Mouse (Mus musculus): Measurements from ENCODE around the gene Mnd1. TPM values are rescaled to one million over a fixed set of nuclear protein-coding genes. Genes with fewer than 3 reads are reported as not detected.

The Mnd1 gene
- polyA plus RNA-seq, 1 experiment from 2014 or later: 10.0 TPM

GRCm38 (mm10) chr3:84177834-84178233, 22.2 kb upstream of the Mnd1 start:
- peaks cover 30% of the 10 kb centered on the region for H3K4me1 ChIP-seq (replicated peaks)
- 76% methylated on average over 2 of the region's 2 CpGs for WGBS

GRCm38 (mm10) chr3:84175337-84176315, 20.0 kb upstream of the Mnd1 start:
- no peaks in the 10 kb centered on the region for H3K9me3 ChIP-seq
- peaks cover 15% of the 10 kb centered on the region for H3K4me1 ChIP-seq (replicated peaks)
- H3K4me3 ChIP-seq: no peak overlapping the region
- 50% methylated on average over 7 of the region's 7 CpGs for WGBS
- peak; percentile 67 for DNase-seq (ENCODE audit: low spot score)
- no peak overlapping the region for H3K27ac ChIP-seq
- peaks cover 59% of the 10 kb centered on the region for H3K36me3 ChIP-seq
- H3K27me3 ChIP-seq (ENCODE audit: insufficient read depth, poor library complexity, severe bottlenecking): no peaks in the 10 kb centered on the region

More at GRCm38 (mm10) chr3:84177834-84178233, 22.2 kb upstream of the Mnd1 start:
- no peak overlapping the region for H3K27ac ChIP-seq
- H3K4me3 ChIP-seq: no peak overlapping the region
- H3K9me3 ChIP-seq: no peaks in the 10 kb centered on the region
- H3K27me3 ChIP-seq (ENCODE audit: insufficient read depth, poor library complexity, severe bottlenecking): no peaks in the 10 kb centered on the region
- no peak for DNase-seq (ENCODE audit: low spot score)
- peaks cover 37% of the 10 kb centered on the region for H3K36me3 ChIP-seq

- no peaks in the 10 kb centered on the region for H3K27me3 ChIP-seq (ENCODE audit: insufficient read depth, poor library complexity, severe bottlenecking)
- no peak within 1 kb of the TSS for H3K27ac ChIP-seq
- peaks cover 13% of the 10 kb centered on the region for H3K4me1 ChIP-seq (replicated peaks)
- H3K9me3 ChIP-seq: no peaks in the 10 kb centered on the region
- WGBS: 89% methylated on average over 11 of the region's 11 CpGs
- H3K4me3 ChIP-seq: no peak within 1 kb of the TSS
- DNase-seq (ENCODE audit: low spot score): no peak
- peaks cover 74% of the 10 kb centered on the region for H3K36me3 ChIP-seq
These were observed 18.1 kb upstream of the Mnd1 start, which contains the start of gene Gm6525 for GRCm38 (mm10) chr3:84173581-84174154. Gene Gm6525, plus strand, starts transcription at chr3:84174104.

DNA sequence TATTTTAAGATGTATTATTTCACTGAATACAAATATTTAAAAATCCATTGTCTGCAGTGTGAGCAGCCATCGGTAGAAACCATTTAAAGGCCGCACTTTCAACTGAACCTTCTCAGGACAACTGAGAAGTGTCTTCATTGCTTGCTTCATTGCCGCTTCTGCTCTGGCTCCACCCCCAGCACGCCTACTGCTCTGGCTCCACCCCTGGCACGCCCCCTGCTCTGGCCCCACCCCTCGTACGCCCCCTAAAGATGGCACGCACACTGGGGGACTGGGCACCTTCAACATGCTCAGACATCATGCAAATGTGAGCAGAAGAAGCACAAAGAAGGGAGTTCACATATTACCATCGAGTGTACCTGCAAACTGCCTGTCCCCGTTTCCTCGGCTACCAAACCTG, 16.8 kb upstream of the Mnd1 start:
- DNase-seq (ENCODE audit: low spot score): no peak
- peaks cover 13% of the 10 kb centered on the region for H3K4me1 ChIP-seq (replicated peaks)
- no peak overlapping the region for H3K27ac ChIP-seq
- H3K9me3 ChIP-seq: no peaks in the 10 kb centered on the region
- WGBS: 61% methylated on average over 11 of the region's 11 CpGs
- peaks cover 70% of the 10 kb centered on the region for H3K36me3 ChIP-seq
- H3K27me3 ChIP-seq (ENCODE audit: insufficient read depth, poor library complexity, severe bottlenecking): no peaks in the 10 kb centered on the region
- H3K4me3 ChIP-seq: no peak overlapping the region

DNA sequence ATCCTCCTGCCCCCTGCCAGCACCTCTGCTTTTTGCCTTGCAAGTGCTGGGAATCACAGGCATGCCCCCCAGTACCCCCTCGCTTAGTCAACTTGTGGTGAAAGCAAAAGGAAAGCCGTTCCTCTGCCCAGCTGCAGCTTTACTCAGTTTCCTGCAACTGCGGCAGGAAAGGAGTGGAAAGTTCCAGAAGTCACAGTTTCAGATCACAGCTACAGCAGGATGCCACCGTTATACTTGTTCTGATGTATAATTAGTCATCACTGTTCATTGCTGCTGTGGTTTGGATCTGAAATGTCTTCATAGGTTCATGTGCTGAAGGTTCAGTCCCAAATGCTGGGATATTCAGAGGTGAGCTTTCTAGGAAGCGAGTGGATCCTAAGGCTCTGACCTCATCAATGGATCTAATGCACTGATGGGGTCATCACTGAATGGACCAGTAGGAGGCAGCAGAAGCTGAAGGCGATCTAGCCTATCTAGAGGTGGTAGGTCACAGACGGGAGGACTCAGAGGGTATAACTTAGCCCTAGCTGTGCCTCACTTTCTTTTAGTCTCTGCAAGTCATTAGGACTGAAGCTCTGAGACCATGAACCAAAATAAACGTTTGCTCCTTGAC, 13.9 kb upstream of the Mnd1 start:
- 72% methylated on average over 8 of the region's 8 CpGs for WGBS
- H3K36me3 ChIP-seq: peaks cover 86% of the 10 kb centered on the region

DNA sequence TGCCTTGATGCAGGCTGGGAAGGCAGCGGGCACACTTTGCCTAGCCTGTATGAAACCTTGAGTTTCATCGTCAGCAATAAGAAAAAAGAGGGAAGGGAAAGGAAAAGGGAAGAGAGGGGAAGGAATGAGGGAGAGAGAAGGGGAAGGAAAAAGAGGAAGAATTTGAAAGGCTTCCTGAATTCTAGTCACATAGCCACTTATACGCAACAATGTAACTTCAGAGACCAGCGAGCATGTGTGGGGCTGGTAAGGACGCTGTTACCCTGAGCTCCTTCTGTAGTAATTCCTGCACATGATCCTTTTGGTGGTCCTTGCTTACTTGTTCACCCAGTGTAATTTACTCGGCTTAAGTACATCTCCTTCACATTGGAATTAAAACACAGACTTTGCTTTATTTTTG, 13.4 kb upstream of the Mnd1 start:
- Histone ChIP-seq H3K4me3 (no peak overlapping the region), H3K36me3 (peaks cover 90% of the 10 kb centered on the region), H3K27me3 (ENCODE audit: insufficient read depth, poor library complexity, severe bottlenecking) (no peaks in the 10 kb centered on the region), H3K27ac (no peak overlapping the region), H3K4me1 (replicated peaks) (no peaks in the 10 kb centered on the region), H3K9me3 (no peaks in the 10 kb centered on the region)
- no peak for DNase-seq (ENCODE audit: low spot score)
- WGBS: 91% methylated on average over 6 of the region's 6 CpGs

More for the DNA sequence above, 13.9 kb upstream of the Mnd1 start:
- H3K27ac ChIP-seq: no peak overlapping the region
- H3K27me3 ChIP-seq (ENCODE audit: insufficient read depth, poor library complexity, severe bottlenecking): no peaks in the 10 kb centered on the region
- H3K9me3 ChIP-seq: no peaks in the 10 kb centered on the region
- no peak overlapping the region for H3K4me3 ChIP-seq
- DNase-seq (ENCODE audit: low spot score): no peak
- H3K4me1 ChIP-seq (replicated peaks): no peaks in the 10 kb centered on the region

- Histone ChIP-seq H3K4me3 (no peak overlapping the region), H3K4me1 (replicated peaks) (no peaks in the 10 kb centered on the region), H3K27me3 (ENCODE audit: insufficient read depth, poor library complexity, severe bottlenecking) (no peaks in the 10 kb centered on the region), H3K27ac (no peak overlapping the region), H3K36me3 (peaks cover 80% of the 10 kb centered on the region), H3K9me3 (no peaks in the 10 kb centered on the region)
- 92% methylated on average over 5 of the region's 5 CpGs for WGBS
- no peak for DNase-seq (ENCODE audit: low spot score)
These were observed 10.5 kb upstream of the Mnd1 start for GRCm38 (mm10) chr3:84166073-84166472.

DNA sequence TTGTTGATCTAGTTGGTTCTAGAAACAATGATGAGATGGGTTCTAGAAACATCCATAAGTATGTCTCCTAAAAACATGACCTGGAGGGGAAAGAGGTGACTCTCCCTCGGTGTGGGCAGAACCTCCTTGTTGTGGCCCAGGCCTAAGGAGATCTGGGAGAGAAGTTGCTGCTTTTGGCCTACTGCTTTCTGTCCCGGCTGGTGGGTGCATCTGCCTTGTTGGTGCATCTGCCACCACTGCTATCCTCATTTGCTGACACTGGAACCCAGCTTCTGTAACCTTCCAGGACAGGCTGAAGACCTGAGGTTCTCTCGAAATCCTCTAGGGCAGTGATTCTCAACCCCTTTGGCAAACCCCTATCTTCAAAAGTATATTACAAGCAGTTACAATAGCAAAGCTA, 9.8 kb upstream of the Mnd1 start:
- 93% methylated on average over 3 of the region's 3 CpGs for WGBS
- no peak overlapping the region for H3K4me3 ChIP-seq

DNA sequence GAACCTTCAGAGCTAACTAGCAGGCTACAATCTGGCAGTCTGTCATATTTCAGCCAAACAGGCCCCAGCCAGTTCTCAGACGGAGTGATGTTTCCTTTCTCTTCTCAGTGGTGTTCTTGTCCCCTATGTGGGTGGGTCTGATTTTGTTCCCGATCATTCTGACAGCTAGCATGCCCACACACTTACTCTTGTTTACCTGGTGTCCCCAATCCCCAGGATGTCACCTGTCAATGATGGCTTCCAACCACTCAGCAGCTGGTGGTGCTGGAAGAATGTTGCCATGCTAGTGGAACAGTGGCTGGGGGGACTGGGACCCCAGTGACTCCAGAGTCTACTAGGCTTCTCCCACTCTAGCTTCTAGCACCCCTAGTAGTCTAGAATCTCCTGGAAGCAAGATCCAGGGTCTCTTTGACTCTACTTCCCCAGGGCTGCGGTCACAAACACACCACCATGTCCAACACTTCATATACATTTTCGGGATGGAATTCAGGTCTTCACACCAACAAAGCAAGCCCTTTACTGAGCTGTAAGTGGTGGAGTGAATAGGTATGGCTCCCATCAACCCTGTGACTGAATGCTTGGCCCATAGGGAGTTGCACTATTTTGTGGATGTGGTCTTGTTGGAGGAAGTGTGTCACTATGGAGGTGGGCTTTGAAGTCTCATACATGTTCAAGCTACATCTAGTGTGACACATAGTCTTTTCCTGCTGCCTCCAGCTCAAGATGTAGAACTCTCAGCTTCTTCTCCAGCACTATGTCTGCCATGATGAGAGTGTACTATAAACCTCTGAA, 2.2 kb upstream of the Mnd1 start:
- no peak overlapping the region for H3K27ac ChIP-seq
- H3K4me3 ChIP-seq: no peak overlapping the region
- 83% methylated on average over 4 of the region's 4 CpGs for WGBS
- no peaks in the 10 kb centered on the region for H3K27me3 ChIP-seq (ENCODE audit: insufficient read depth, poor library complexity, severe bottlenecking)
- peaks cover 38% of the 10 kb centered on the region for H3K36me3 ChIP-seq
- H3K4me1 ChIP-seq (replicated peaks): peaks cover 18% of the 10 kb centered on the region
- no peak for DNase-seq (ENCODE audit: low spot score)
- H3K9me3 ChIP-seq: no peaks in the 10 kb centered on the region

More for the DNA sequence above, 9.8 kb upstream of the Mnd1 start:
- Histone ChIP-seq H3K27me3 (ENCODE audit: insufficient read depth, poor library complexity, severe bottlenecking) (no peaks in the 10 kb centered on the region), H3K9me3 (no peaks in the 10 kb centered on the region), H3K4me1 (replicated peaks) (no peaks in the 10 kb centered on the region), H3K36me3 (peaks cover 78% of the 10 kb centered on the region), H3K27ac (no peak overlapping the region)
- no peak for DNase-seq (ENCODE audit: low spot score)

DNA sequence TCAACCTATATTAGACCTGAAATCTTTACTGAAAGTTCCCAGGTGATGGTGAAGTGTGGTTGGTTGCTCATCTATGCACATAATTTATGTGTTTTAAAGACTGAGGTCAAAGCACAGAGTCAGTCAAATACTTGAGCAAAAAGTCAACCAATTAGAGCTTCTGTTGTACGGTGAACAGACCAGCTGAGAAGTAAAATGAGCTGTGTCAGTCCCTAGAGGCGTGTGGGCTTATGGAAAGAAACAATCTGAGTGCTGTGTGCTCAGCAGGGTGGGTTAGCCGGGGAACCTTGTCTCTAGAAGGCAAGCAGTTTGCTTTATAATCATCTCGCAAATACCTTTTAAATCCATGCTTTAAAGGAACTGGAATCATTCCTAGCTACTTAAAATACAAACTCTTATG, 1.4 kb upstream of the Mnd1 start:
- H3K36me3 ChIP-seq: peaks cover 31% of the 10 kb centered on the region
- 58% methylated on average over 4 of the region's 4 CpGs for WGBS
- H3K9me3 ChIP-seq: no peaks in the 10 kb centered on the region
- H3K4me3 ChIP-seq: no peak overlapping the region
- DNase-seq (ENCODE audit: low spot score): no peak
- no peak overlapping the region for H3K27ac ChIP-seq
- no peaks in the 10 kb centered on the region for H3K27me3 ChIP-seq (ENCODE audit: insufficient read depth, poor library complexity, severe bottlenecking)
- peaks cover 18% of the 10 kb centered on the region for H3K4me1 ChIP-seq (replicated peaks)

GRCm38 (mm10) chr3:84156105-84156504, 519 bp upstream of the Mnd1 start:
- H3K4me1 ChIP-seq (replicated peaks): peaks cover 18% of the 10 kb centered on the region
- H3K36me3 ChIP-seq: peaks cover 23% of the 10 kb centered on the region
- no peak for DNase-seq (ENCODE audit: low spot score)
- no peaks in the 10 kb centered on the region for H3K27me3 ChIP-seq (ENCODE audit: insufficient read depth, poor library complexity, severe bottlenecking)
- 57% methylated on average over 6 of the region's 6 CpGs for WGBS
- H3K27ac ChIP-seq: 0 out of 2 replicates have a peak overlapping the region, but pooled peaks have one; percentile 30
- H3K4me3 ChIP-seq: peak overlapping the region; percentile 62; the same call in 1 of the 2 replicates
- no peaks in the 10 kb centered on the region for H3K9me3 ChIP-seq

GRCm38 (mm10) chr3:84155146-84155545, 440 bp downstream of the Mnd1 start:
- H3K27ac ChIP-seq: peak overlapping the region; percentile 93
- no peaks in the 10 kb centered on the region for H3K9me3 ChIP-seq
- DNase-seq (ENCODE audit: low spot score): no peak
- H3K36me3 ChIP-seq: peaks cover 16% of the 10 kb centered on the region
- peak overlapping the region; percentile 62 for H3K4me3 ChIP-seq
- WGBS: under 1% methylated on average over 26 of the region's 27 CpGs
- H3K4me1 ChIP-seq (replicated peaks): peaks cover 18% of the 10 kb centered on the region
- H3K27me3 ChIP-seq (ENCODE audit: insufficient read depth, poor library complexity, severe bottlenecking): no peaks in the 10 kb centered on the region
